ENCODE assay signal across 8 mouse cellular contexts in the genomic region with DNA sequence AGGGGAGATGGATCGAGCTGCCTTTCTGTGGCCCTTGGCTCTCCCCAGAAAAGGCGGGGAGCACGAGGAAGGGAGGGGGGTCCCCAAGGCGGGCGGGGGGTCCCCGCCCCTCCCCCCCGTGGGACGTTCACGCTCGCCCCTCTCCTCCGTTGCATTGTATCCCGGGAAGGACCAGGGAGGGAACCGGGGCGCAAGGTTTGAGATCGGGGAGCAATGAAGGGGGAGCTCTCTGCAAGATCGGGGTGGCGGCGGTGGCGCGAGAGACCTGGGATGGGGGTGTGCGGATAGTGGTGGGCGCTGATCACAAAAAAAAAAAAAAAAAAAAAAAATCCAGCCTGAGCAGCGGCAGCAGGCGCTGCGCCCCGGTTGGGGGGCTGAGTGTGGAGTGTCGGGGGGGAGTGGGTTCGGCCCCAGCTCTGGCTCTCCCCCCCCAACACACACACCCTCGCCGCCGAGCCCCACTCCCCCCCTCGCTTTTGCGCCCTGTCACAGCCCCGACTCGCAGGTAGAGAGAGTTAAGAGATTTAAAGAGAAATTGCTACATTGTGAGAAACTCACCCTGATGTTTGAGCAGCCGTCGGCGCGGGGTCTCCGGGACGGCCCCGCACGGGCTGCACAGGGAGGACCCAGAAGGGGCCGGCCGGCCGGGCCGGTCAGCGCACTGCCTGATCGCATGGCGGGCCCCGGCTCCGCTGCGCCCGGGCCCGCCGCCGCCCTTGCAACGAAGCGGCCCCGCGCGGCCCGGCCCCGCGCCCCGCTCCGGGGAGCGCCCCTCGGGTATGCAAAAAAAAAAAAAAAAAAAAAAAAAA. TPM values are rescaled to one million over a fixed set of nuclear protein-coding genes. Genes with fewer than 3 reads are reported as not detected.
A peak's percentile ranks its signal among the peaks of the same experiment; 100 is the strongest.
DNase-seq lines count a peak whose midpoint lies in the region; ATAC-seq and TF ChIP-seq lines count a peak whose summit lies in the region.

TSS of gene Bicra (minus strand) at position 584 of the 809 bp plus-strand sequence.

- TF ChIP-seq CTCF in C2C12 (IDR thresholded peaks at IDR 0.05; ENCODE audit: control insufficient read depth, insufficient read depth, insufficient read length) = no peak

- H3K4me3 ChIP-seq in C2C12 (ENCODE audit: insufficient read depth, poor library complexity, severe bottlenecking) = peak within 1 kb of the TSS; percentile 71
- H3K4me3 ChIP-seq in forebrain, embryonic 10.5 days = peak within 1 kb of the TSS; percentile 97
- peak within 1 kb of the TSS; percentile 92 for H3K4me3 ChIP-seq in heart, embryonic 15.5 days
- peak within 1 kb of the TSS; percentile 89 for H3K4me3 ChIP-seq in liver, embryonic 16.5 days (ENCODE audit: low read depth, low read length)
- H3K4me3 ChIP-seq in neural tube, embryonic 15.5 days (replicated peaks) = peak within 1 kb of the TSS; percentile 75

- H3K4me2 ChIP-seq in heart, embryonic 15.5 days = peak within 1 kb of the TSS; percentile 95
- peak within 1 kb of the TSS; percentile 95 for H3K4me2 ChIP-seq in liver, embryonic 16.5 days (ENCODE audit: low read depth, low read length)
- peak within 1 kb of the TSS; percentile 76 for H3K4me2 ChIP-seq in neural tube, embryonic 15.5 days

- peaks cover 58% of the 10 kb centered on the region for H3K79me2 ChIP-seq in C2C12 (ENCODE audit: control insufficient read depth, insufficient read depth)

- H3K27me3 ChIP-seq in C2C12 (ENCODE audit: control insufficient read depth, insufficient read depth, insufficient read length) = no peaks in the 10 kb centered on the region
- H3K27me3 ChIP-seq in forebrain, embryonic 10.5 days (ENCODE audit: poor library complexity, severe bottlenecking) = no peaks in the 10 kb centered on the region
- no peaks in the 10 kb centered on the region for H3K27me3 ChIP-seq in heart, embryonic 15.5 days
- no peaks in the 10 kb centered on the region for H3K27me3 ChIP-seq in liver, embryonic 16.5 days (ENCODE audit: control insufficient read depth, insufficient read depth, low read depth, low read length)
- no peaks in the 10 kb centered on the region for H3K27me3 ChIP-seq in neural tube, embryonic 15.5 days (replicated peaks)

- H3K9me3 ChIP-seq in forebrain, embryonic 10.5 days = 0 out of 2 replicates have a peak, but pooled peaks cover 3% of the 10 kb centered on the region
- H3K9me3 ChIP-seq in heart, embryonic 15.5 days (replicated peaks) = no peaks in the 10 kb centered on the region
- no peaks in the 10 kb centered on the region for H3K9me3 ChIP-seq in liver, embryonic 16.5 days (replicated peaks; ENCODE audit: control insufficient read depth, low read length)
- H3K9me3 ChIP-seq in neural tube, embryonic 15.5 days (replicated peaks) = no peaks in the 10 kb centered on the region

- H3K79me3 ChIP-seq in C2C12 (ENCODE audit: low read depth) = peaks cover 48% of the 10 kb centered on the region

- H3K4me1 ChIP-seq in forebrain, embryonic 10.5 days = peaks cover 68% of the 10 kb centered on the region
- H3K4me1 ChIP-seq in heart, embryonic 15.5 days (replicated peaks) = peaks cover 55% of the 10 kb centered on the region
- H3K4me1 ChIP-seq in liver, embryonic 16.5 days (ENCODE audit: control insufficient read depth, low read depth, low read length) = peaks cover 65% of the 10 kb centered on the region
- H3K4me1 ChIP-seq in neural tube, embryonic 15.5 days = peaks cover 68% of the 10 kb centered on the region

- under 1% methylated on average over 57 of the region's 69 CpGs for WGBS in forebrain, embryonic 10.5 days
- WGBS in heart, embryonic 15.5 days = under 1% methylated on average over 54 of the region's 69 CpGs
- 1% methylated on average over 66 of the region's 69 CpGs for WGBS in liver, embryonic 16.5 days (ENCODE audit: insufficient replicate concordance)
- WGBS in neural tube, embryonic 15.5 days = under 1% methylated on average over 56 of the region's 69 CpGs

- H3K27ac ChIP-seq in forebrain, embryonic 10.5 days = peak within 1 kb of the TSS; percentile 99
- H3K27ac ChIP-seq in heart, embryonic 15.5 days = peak within 1 kb of the TSS; percentile 95
- H3K27ac ChIP-seq in liver, embryonic 16.5 days (ENCODE audit: low read length) = peak within 1 kb of the TSS; percentile 90
- peak within 1 kb of the TSS; percentile 99 for H3K27ac ChIP-seq in neural tube, embryonic 15.5 days (replicated peaks)

- H3K36me3 ChIP-seq in C2C12 (ENCODE audit: control insufficient read depth, insufficient read depth) = no peaks in the 10 kb centered on the region
- H3K36me3 ChIP-seq in forebrain, embryonic 10.5 days (replicated peaks) = peaks cover 9% of the 10 kb centered on the region
- no peaks in the 10 kb centered on the region for H3K36me3 ChIP-seq in heart, embryonic 15.5 days
- no peaks in the 10 kb centered on the region for H3K36me3 ChIP-seq in liver, embryonic 16.5 days (ENCODE audit: control insufficient read depth, insufficient read depth)
- no peaks in the 10 kb centered on the region for H3K36me3 ChIP-seq in neural tube, embryonic 15.5 days

- peak within 1 kb of the TSS; percentile 98 for H3K9ac ChIP-seq in heart, embryonic 15.5 days
- peak within 1 kb of the TSS; percentile 92 for H3K9ac ChIP-seq in liver, embryonic 16.5 days (ENCODE audit: low read depth, low read length)
- H3K9ac ChIP-seq in neural tube, embryonic 15.5 days (replicated peaks) = peak within 1 kb of the TSS; percentile 96

- H3ac ChIP-seq in C2C12 (ENCODE audit: control insufficient read depth, insufficient read length, low read depth) = peak within 1 kb of the TSS; percentile 92

- peak; percentile 91 for DNase-seq in brain, adult 2 months (ENCODE audit: low read depth, low spot score)
- peak; percentile 76 for DNase-seq in forebrain, embryonic 10.5 days (ENCODE audit: extremely low spot score, low spot score)
- peak; percentile 88 to 95 for DNase-seq in kidney, postnatal 36 days
- DNase-seq in testis, postnatal 10 days (ENCODE audit: low spot score) = peak; percentile 95

- ATAC-seq in heart, embryonic 15.5 days (replicated peaks; ENCODE audit: insufficient number of reproducible peaks, insufficient read depth, low FRiP score, low read depth) = peak; percentile 65
- peak; percentile 51 for ATAC-seq in liver, embryonic 16.5 days (ENCODE audit: low read depth)
- ATAC-seq in neural tube, embryonic 15.5 days (ENCODE audit: low FRiP score) = peak; percentile 74

TF ChIP-seq in C2C12, 6 proteins besides CTCF, POLR2A, EP300 and RAD21:
- TF ChIP-seq CEBPB (IDR thresholded peaks at IDR 0.05; ENCODE audit: low read depth) (no peak), MAX (IDR thresholded peaks at IDR 0.05) (peak; percentile 62)

RNA-seq across cellular contexts. Expression of gene Bicra, which starts in this region (rescaled TPM):
- 4.3 TPM for polyA plus RNA-seq in C2C12 (2012; fragmentation: generic; extraction: Trizol)
- 7.0 and 7.7 TPM in 2 replicates for polyA plus RNA-seq in forebrain, embryonic 10.5 days (2016; fragmentation: Nextera tagmentation; extraction: Ambion mirVana)
- 3.5 and 5.7 TPM in 2 replicates for polyA plus RNA-seq in heart, embryonic 15.5 days (2015; fragmentation: Nextera tagmentation; extraction: Ambion mirVana)
- polyA plus RNA-seq in liver, embryonic 16.5 days (2015; fragmentation: Nextera tagmentation; extraction: Ambion mirVana) = 1.4 and 1.9 TPM in 2 replicates
- polyA plus RNA-seq in neural tube, embryonic 15.5 days (2015; fragmentation: Nextera tagmentation; extraction: Ambion mirVana) = 6.6 and 7.3 TPM in 2 replicates

Comparison
In these comparisons a context has a peak if more than half of its experiments do, and no peak if none do; other contexts are left out.
1. Peak in every context shown above with its lines: DNase-seq, ATAC-seq, H3K4me3 ChIP-seq and H3K27ac ChIP-seq.